Mouse (Mus musculus): Measurements from ENCODE around the gene Gramd1c. TPM values are rescaled to one million over a fixed set of nuclear protein-coding genes. Genes with fewer than 3 reads are reported as not detected.

The Gramd1c gene
- 0.23 and 0.65 TPM in 2 replicates for polyA plus RNA-seq (2012; rRNA removed; ENCODE audit: low replicate concordance)

DNA sequence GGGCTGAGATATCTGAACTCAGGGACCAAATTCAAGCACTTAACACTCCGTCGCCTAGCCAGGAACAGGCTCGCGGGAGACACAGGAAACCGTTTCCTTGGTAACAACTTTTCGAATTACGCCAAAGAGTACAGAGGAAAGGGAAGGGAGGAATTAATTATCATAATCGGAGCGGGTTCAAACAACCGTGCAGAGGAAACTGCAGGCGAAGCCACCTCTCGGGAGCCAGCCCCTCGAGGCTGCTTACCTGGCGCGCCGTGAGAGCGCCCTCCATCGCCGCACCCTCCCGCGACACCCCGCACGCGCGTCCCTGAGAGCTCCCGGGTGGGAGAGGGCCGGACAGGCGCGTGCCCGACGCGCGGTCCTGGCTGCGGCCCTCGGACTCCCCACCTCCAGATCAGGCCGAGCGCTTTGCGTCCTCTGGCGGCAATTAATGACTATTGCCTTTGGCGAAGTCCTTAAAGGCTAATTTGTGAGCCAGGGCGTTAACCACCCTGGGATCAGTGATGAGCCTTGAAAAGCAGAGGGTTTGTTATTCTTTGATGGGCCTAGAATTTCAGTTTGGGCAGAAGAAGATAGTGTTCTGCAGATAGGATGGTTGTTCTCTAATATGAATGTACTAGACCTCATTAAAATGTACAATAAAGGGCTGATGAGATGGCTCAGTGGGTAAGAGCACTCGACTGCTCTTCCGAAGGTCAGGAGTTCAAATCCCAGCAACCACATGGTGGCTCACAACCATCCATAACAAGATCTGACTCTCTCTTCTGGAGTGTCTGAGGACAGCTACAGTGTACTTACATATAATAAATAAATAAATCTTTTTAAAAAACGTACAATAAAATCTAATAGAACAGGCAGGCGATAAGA is at the start of gene Gramd1c:
Gene Gramd1c (minus strand): TSS at position 321 of the 870 bp plus-strand sequence.

GRCm38 (mm10) chr16:43979328-43980109 is 83.6 kb downstream of the Gramd1c start, which contains the start of gene Zdhhc23:
Gene Zdhhc23, minus strand, starts transcription at chr16:43979791.

Other genes starting within 250 kb of the Gramd1c start
- gene Ccdc191, start 173.5 kb downstream of the Gramd1c start, polyA plus RNA-seq (2012; rRNA removed; ENCODE audit: low replicate concordance): 0.58 and 0.71 TPM in 2 replicates
- gene Qtrt2, start 136.5 kb downstream of the Gramd1c start, polyA plus RNA-seq (2012; rRNA removed; ENCODE audit: low replicate concordance): 1.9 and 5.1 TPM in 2 replicates
- 1.9 and 3.9 TPM in 2 replicates for gene Zdhhc23, start 83.6 kb downstream of the Gramd1c start, polyA plus RNA-seq (2012; rRNA removed; ENCODE audit: low replicate concordance)
- 2.3 and 2.8 TPM in 2 replicates for gene Atp6v1a, start 76.4 kb upstream of the Gramd1c start, polyA plus RNA-seq (2012; rRNA removed; ENCODE audit: low replicate concordance)
- 5.6 and 6.0 TPM in 2 replicates for gene Naa50, start 76.5 kb upstream of the Gramd1c start, polyA plus RNA-seq (2012; rRNA removed; ENCODE audit: low replicate concordance)
- gene Usf3, start 109.9 kb upstream of the Gramd1c start, polyA plus RNA-seq (2012; rRNA removed; ENCODE audit: low replicate concordance): 3.1 and 5.0 TPM in 2 replicates

Measured in duodenum, adult 2 months (tissue).